Mouse (Mus musculus): ENCODE measurements around the gene Scrn3. TPM values are rescaled to one million over a fixed set of nuclear protein-coding genes. Genes with fewer than 3 reads are reported as not detected.

Scrn3 gene
- polyA plus RNA-seq, 1 experiment: 2.9 TPM

- Histone ChIP-seq H3K36me3 (ENCODE audit: control insufficient read depth, insufficient read depth, low read length) (no peaks in the 10 kb centered on the region), H3K27me3 (ENCODE audit: control insufficient read depth, insufficient read depth, low read length) (peaks cover 53% of the 10 kb centered on the region), H3K4me1 (replicated peaks; ENCODE audit: control insufficient read depth, insufficient read depth, low read length) (peaks cover 42% of the 10 kb centered on the region), H3K27ac (ENCODE audit: control insufficient read depth, insufficient read depth, low read length) (no peak overlapping the region), H3K4me3 (ENCODE audit: control insufficient read depth, insufficient read depth, low read length) (no peak overlapping the region)
- TF ChIP-seq CTCF (IDR thresholded peaks at IDR 0.05; ENCODE audit: borderline replicate concordance, control insufficient read depth, extremely low read depth, insufficient read depth, low read length, poor library complexity) (no peak), POLR2A (IDR thresholded peaks at IDR 0.05; ENCODE audit: control insufficient read depth, extremely low read depth, insufficient read depth, low read length, poor library complexity) (no peak)
- WGBS: 3% methylated on average over 14 of the region's 14 CpGs
- no peak for DNase-seq
Observed at GRCm38 (mm10) chr2:73270071-73270592, 42.3 kb upstream of the Scrn3 start.

- TF ChIP-seq POLR2A (IDR thresholded peaks at IDR 0.05; ENCODE audit: control insufficient read depth, extremely low read depth, insufficient read depth, low read length, poor library complexity): no peak
- no peak for TF ChIP-seq CTCF (IDR thresholded peaks at IDR 0.05; ENCODE audit: borderline replicate concordance, control insufficient read depth, extremely low read depth, insufficient read depth, low read length, poor library complexity)
- no peak for DNase-seq
- no peaks in the 10 kb centered on the region for H3K36me3 ChIP-seq (ENCODE audit: control insufficient read depth, insufficient read depth, low read length)
- H3K27ac ChIP-seq (ENCODE audit: control insufficient read depth, insufficient read depth, low read length): no peak overlapping the region
- peaks cover 42% of the 10 kb centered on the region for H3K4me1 ChIP-seq (replicated peaks; ENCODE audit: control insufficient read depth, insufficient read depth, low read length)
- H3K27me3 ChIP-seq (ENCODE audit: control insufficient read depth, insufficient read depth, low read length): peaks cover 53% of the 10 kb centered on the region
- WGBS: 6% methylated on average over 38 of the region's 38 CpGs
- H3K4me3 ChIP-seq (ENCODE audit: control insufficient read depth, insufficient read depth, low read length): no peak overlapping the region
Observed at GRCm38 (mm10) chr2:73270593-73271458, 41.6 kb upstream of the Scrn3 start.

- no peak for TF ChIP-seq POLR2A (IDR thresholded peaks at IDR 0.05; ENCODE audit: control insufficient read depth, extremely low read depth, insufficient read depth, low read length, poor library complexity)
- TF ChIP-seq CTCF (IDR thresholded peaks at IDR 0.05; ENCODE audit: borderline replicate concordance, control insufficient read depth, extremely low read depth, insufficient read depth, low read length, poor library complexity): peak; percentile 52; the same call in 1 of the 2 replicates
- Histone ChIP-seq H3K27ac (ENCODE audit: control insufficient read depth, insufficient read depth, low read length) (no peak within 1 kb of the TSS), H3K4me3 (ENCODE audit: control insufficient read depth, insufficient read depth, low read length) (peak within 1 kb of the TSS; percentile 26), H3K4me1 (replicated peaks; ENCODE audit: control insufficient read depth, insufficient read depth, low read length) (peaks cover 42% of the 10 kb centered on the region), H3K36me3 (ENCODE audit: control insufficient read depth, insufficient read depth, low read length) (no peaks in the 10 kb centered on the region), H3K27me3 (ENCODE audit: control insufficient read depth, insufficient read depth, low read length) (peaks cover 50% of the 10 kb centered on the region)
- 3% methylated on average over 48 of the region's 48 CpGs for WGBS
- peak; percentile 77 for DNase-seq
Observed at GRCm38 (mm10) chr2:73271459-73272161, 40.8 kb upstream of the Scrn3 start, which contains the start of gene Sp9. Gene Sp9 (plus strand): TSS chr2:73271925.

- Histone ChIP-seq H3K4me3 (ENCODE audit: control insufficient read depth, insufficient read depth, low read length) (peak overlapping the region; percentile 23), H3K36me3 (ENCODE audit: control insufficient read depth, insufficient read depth, low read length) (no peaks in the 10 kb centered on the region), H3K27ac (ENCODE audit: control insufficient read depth, insufficient read depth, low read length) (no peak overlapping the region), H3K4me1 (replicated peaks; ENCODE audit: control insufficient read depth, insufficient read depth, low read length) (peaks cover 42% of the 10 kb centered on the region), H3K27me3 (ENCODE audit: control insufficient read depth, insufficient read depth, low read length) (peaks cover 54% of the 10 kb centered on the region)
- no peak for DNase-seq
- no peak for TF ChIP-seq POLR2A (IDR thresholded peaks at IDR 0.05; ENCODE audit: control insufficient read depth, extremely low read depth, insufficient read depth, low read length, poor library complexity)
- no peak for TF ChIP-seq CTCF (IDR thresholded peaks at IDR 0.05; ENCODE audit: borderline replicate concordance, control insufficient read depth, extremely low read depth, insufficient read depth, low read length, poor library complexity)
- 4% methylated on average over 55 of the region's 55 CpGs for WGBS
Observed at GRCm38 (mm10) chr2:73272351-73273248, 39.8 kb upstream of the Scrn3 start.

GRCm38 (mm10) chr2:73273249-73274118 lies 38.9 kb upstream of the Scrn3 start:
- H3K36me3 ChIP-seq (ENCODE audit: control insufficient read depth, insufficient read depth, low read length): no peaks in the 10 kb centered on the region
- H3K27ac ChIP-seq (ENCODE audit: control insufficient read depth, insufficient read depth, low read length): no peak overlapping the region
- H3K4me3 ChIP-seq (ENCODE audit: control insufficient read depth, insufficient read depth, low read length): peak overlapping the region; percentile 23
- WGBS: 1% methylated on average over 109 of the region's 110 CpGs
- peaks cover 54% of the 10 kb centered on the region for H3K27me3 ChIP-seq (ENCODE audit: control insufficient read depth, insufficient read depth, low read length)
- H3K4me1 ChIP-seq (replicated peaks; ENCODE audit: control insufficient read depth, insufficient read depth, low read length): peaks cover 42% of the 10 kb centered on the region
- peak; percentile 50 for DNase-seq
- TF ChIP-seq POLR2A (IDR thresholded peaks at IDR 0.05; ENCODE audit: control insufficient read depth, extremely low read depth, insufficient read depth, low read length, poor library complexity): no peak

All from thymus, adult 2 months (tissue).